Mouse (Mus musculus): ENCODE data around the gene Chd1.

- no peak for TF ChIP-seq CTCF (IDR thresholded peaks at IDR 0.05; ENCODE audit: low read depth)
- no peak for TF ChIP-seq EP300 (IDR thresholded peaks at IDR 0.05; ENCODE audit: low read depth)
Measured at GRCm38 (mm10) chr17:15686396-15686795, 18.4 kb upstream of the Chd1 start.
